Mouse (Mus musculus): Measurements from ENCODE around the gene Gm4969.

DNA sequence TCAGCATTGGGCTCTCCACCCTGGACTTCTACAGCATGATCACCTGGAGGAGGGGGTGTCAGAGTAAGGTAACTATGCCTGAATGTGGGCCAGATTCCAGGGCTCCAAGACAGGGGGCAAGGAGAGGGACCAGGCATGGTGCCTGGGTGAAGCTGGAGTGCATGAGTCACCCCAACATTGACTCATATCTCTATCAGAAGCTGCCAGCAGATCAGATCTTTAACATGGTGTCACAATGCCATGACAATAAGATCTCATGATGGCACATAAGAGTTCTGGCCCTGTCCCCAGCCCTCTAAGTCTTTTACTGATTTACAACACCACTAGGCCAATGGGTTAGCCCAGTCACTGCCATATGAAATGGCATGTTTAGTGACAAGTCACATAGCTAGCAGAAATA is 14.4 kb downstream of the Gm4969 start:
- no peak for TF ChIP-seq CTCF (IDR thresholded peaks at IDR 0.05)
- no peak for TF ChIP-seq POLR2A (IDR thresholded peaks at IDR 0.05; ENCODE audit: insufficient read depth, low read depth, low read length)
